Mouse (Mus musculus) lung, postnatal 0 days (tissue): ENCODE results near the gene Gm47955.

Experiments used
- CTCF ChIP-seq: IDR thresholded peaks from 2 replicates; pipeline ENCODE4 v1.5.1; 2016; ENCODE audit warnings: antibody characterized with exemption, mild to moderate bottlenecking
- EP300 ChIP-seq: IDR thresholded peaks from 2 replicates; pipeline ENCODE4 v1.6.1; 2016; ENCODE audit warnings: antibody characterized with exemption, mild to moderate bottlenecking, control low read depth

- no peak for TF ChIP-seq CTCF
- TF ChIP-seq EP300 = no peak
These were observed at the start of gene Gm47955 for GRCm38 (mm10) chr1:82959870-82960385.
